Mouse (Mus musculus) small intestine, adult 2 months (tissue): ENCODE measurements around the gene Klhl12. TPM values are rescaled to one million over a fixed set of nuclear protein-coding genes. Genes with fewer than 3 reads are reported as not detected.
"Not testable (repeated sequence)": the region's sequence is repeated elsewhere in the genome, so short reads cannot be mapped to it uniquely, and the experiment has no call there.

Experiments used
- H3K27ac ChIP-seq: fragments of 200-500 bp; 2 replicates; pipeline ENCODE4 v1.5.1; 2012; ENCODE audit warnings: low read depth, low read length, control low read depth, inconsistent platforms; ENCODE audit not compliant: insufficient read depth
- H3K27me3 ChIP-seq: fragments of 200-500 bp; 2 replicates; pipeline ENCODE4 v1.6.1; 2012; ENCODE audit warnings: mild to moderate bottlenecking, moderate library complexity, low read length, inconsistent platforms; ENCODE audit not compliant: control insufficient read depth, insufficient read depth
- H3K36me3 ChIP-seq: fragments of 200-500 bp; 2 replicates; pipeline ENCODE4 v1.6.1; 2012; ENCODE audit warnings: mild to moderate bottlenecking, low read length, control low read depth, inconsistent platforms; ENCODE audit not compliant: control insufficient read depth, insufficient read depth
- H3K4me1 ChIP-seq: fragments of 200-500 bp; 2 replicates; pipeline ENCODE4 v1.6.1; 2012; ENCODE audit warnings: low read length, inconsistent platforms, mixed read lengths; ENCODE audit not compliant: control insufficient read depth, insufficient read depth, insufficient read length
- H3K4me3 ChIP-seq: fragments of 200-500 bp; 2 replicates; pipeline ENCODE4 v1.5.1; 2012; ENCODE audit warnings: low read depth, mild to moderate bottlenecking, control low read depth, inconsistent platforms, low read length, moderate library complexity
- CTCF ChIP-seq: fragments of 200-500 bp; IDR thresholded peaks from 2 replicates; pipeline ENCODE4 v1.5.1; 2012; ENCODE audit warnings: low read depth, mild to moderate bottlenecking, control low read depth, inconsistent platforms, low read length, moderate library complexity, mixed read lengths; ENCODE audit not compliant: insufficient replicate concordance, insufficient read length; ENCODE audit errors: extremely low read depth
- POLR2A ChIP-seq: fragments of 200-500 bp; IDR thresholded peaks from 2 replicates; pipeline ENCODE4 v1.6.1; 2012; ENCODE audit warnings: low read depth, mild to moderate bottlenecking, control low read depth, inconsistent platforms, low read length, moderate library complexity
- WGBS: fragments of 180-500 bp; shearing (Covaris S2); methylation state at CpG from one replicate; pipeline ENCODE4 v1.1.7; 2018; 5-methylcytosine and 5-hydroxymethylcytosine counted together
- polyA plus RNA-seq: library from polyadenylated mRNA; depleted of rRNA; stranded (reverse); fragments of >200 nt; gene quantifications from 2 replicates; pipeline ENCODE4 v1.2.3, GENCODE M21; 2012

Gene Klhl12
- polyA plus RNA-seq, 1 experiment = 2.3 TPM

- peak overlapping the region; percentile 71 for H3K27ac ChIP-seq
Observed at GRCm38 (mm10) chr1:134522325-134522724, 67.0 kb downstream of the Klhl12 start.

GRCm38 (mm10) chr1:134524424-134524823 lies 69.1 kb downstream of the Klhl12 start:
- no peaks in the 10 kb centered on the region for H3K36me3 ChIP-seq
- peaks cover 30% of the 10 kb centered on the region; the same call in 1 of the 2 replicates for H3K4me1 ChIP-seq
- H3K27me3 ChIP-seq = no peaks in the 10 kb centered on the region
- WGBS = 79% methylated on average over 5 of the region's 5 CpGs
- H3K4me3 ChIP-seq = no peak overlapping the region
- H3K27ac ChIP-seq = 0 out of 2 replicates have a peak overlapping the region, but pooled peaks have one; percentile 64
- TF ChIP-seq CTCF (peak; percentile 34; the same call in 1 of the 2 replicates), POLR2A (no peak)

More at GRCm38 (mm10) chr1:134522325-134522724, 67.0 kb downstream of the Klhl12 start:
- Histone ChIP-seq H3K4me1 (peaks cover 31% of the 10 kb centered on the region; the same call in 1 of the 2 replicates), H3K4me3 (no peak overlapping the region), H3K27me3 (no peaks in the 10 kb centered on the region), H3K36me3 (no peaks in the 10 kb centered on the region)
- WGBS = 26% methylated on average over 2 of the region's 2 CpGs
- no peak for TF ChIP-seq POLR2A
- TF ChIP-seq CTCF = no peak

- 96% methylated on average over 1 of the region's 1 CpGs for WGBS
- H3K27ac ChIP-seq = no peak overlapping the region
- TF ChIP-seq POLR2A (no peak), CTCF (no peak)
Observed at GRCm38 (mm10) chr1:134525015-134525414, 69.7 kb downstream of the Klhl12 start.

GRCm38 (mm10) chr1:134526752-134527151 lies 71.4 kb downstream of the Klhl12 start:
- Histone ChIP-seq H3K36me3 (no peaks in the 10 kb centered on the region), H3K4me1 (peaks cover 23% of the 10 kb centered on the region; the same call in 1 of the 2 replicates), H3K27ac (peak overlapping the region; percentile 77), H3K27me3 (no peaks in the 10 kb centered on the region), H3K4me3 (no peak overlapping the region)
- TF ChIP-seq CTCF = no peak
- 16% methylated on average over 6 of the region's 6 CpGs for WGBS

More at GRCm38 (mm10) chr1:134525015-134525414, 69.7 kb downstream of the Klhl12 start:
- no peak overlapping the region for H3K4me3 ChIP-seq
- H3K36me3 ChIP-seq = no peaks in the 10 kb centered on the region
- H3K27me3 ChIP-seq = no peaks in the 10 kb centered on the region
- peaks cover 30% of the 10 kb centered on the region; the same call in 1 of the 2 replicates for H3K4me1 ChIP-seq

- H3K4me1 ChIP-seq = peaks cover 7% of the 10 kb centered on the region; the same call in 1 of the 2 replicates
- no peaks in the 10 kb centered on the region for H3K36me3 ChIP-seq
- 93% methylated on average over 6 of the region's 6 CpGs for WGBS
- no peak overlapping the region for H3K27ac ChIP-seq
- no peak overlapping the region for H3K4me3 ChIP-seq
- TF ChIP-seq POLR2A = no peak
- TF ChIP-seq CTCF = no peak
- H3K27me3 ChIP-seq = no peaks in the 10 kb centered on the region
Observed at GRCm38 (mm10) chr1:134530618-134531017, 75.3 kb downstream of the Klhl12 start.

- not testable (repeated sequence) for H3K36me3 ChIP-seq, H3K27ac ChIP-seq, H3K27me3 ChIP-seq, H3K4me1 ChIP-seq, H3K4me3 ChIP-seq
- 93% methylated on average over 10 of the region's 10 CpGs for WGBS
Observed at GRCm38 (mm10) chr1:134533710-134534109, 78.4 kb downstream of the Klhl12 start.

- Histone ChIP-seq H3K4me3 (no peak overlapping the region), H3K36me3 (no peaks in the 10 kb centered on the region), H3K27ac (no peak overlapping the region), H3K4me1 (peaks cover 10% of the 10 kb centered on the region), H3K27me3 (no peaks in the 10 kb centered on the region)
- TF ChIP-seq POLR2A (no peak), CTCF (no peak)
- whole genome bisulfite sequencing = 98% methylated on average over 1 of the region's 1 CpGs
Observed at GRCm38 (mm10) chr1:134535054-134535453, 79.7 kb downstream of the Klhl12 start.
